Mouse (Mus musculus): ENCODE measurements around the gene Serpina1b.
"Not testable (repeated sequence)": the region's sequence is repeated elsewhere in the genome, so short reads cannot be mapped to it uniquely, and the experiment has no call there.

Gene Serpina1b

GRCm38 (mm10) chr12:103830273-103830672, at the start of gene Serpina1b:
Gene Serpina1b (minus strand): TSS chr12:103830373.
- not testable (repeated sequence) for DNase-seq (ENCODE audit: low spot score)

DNA sequence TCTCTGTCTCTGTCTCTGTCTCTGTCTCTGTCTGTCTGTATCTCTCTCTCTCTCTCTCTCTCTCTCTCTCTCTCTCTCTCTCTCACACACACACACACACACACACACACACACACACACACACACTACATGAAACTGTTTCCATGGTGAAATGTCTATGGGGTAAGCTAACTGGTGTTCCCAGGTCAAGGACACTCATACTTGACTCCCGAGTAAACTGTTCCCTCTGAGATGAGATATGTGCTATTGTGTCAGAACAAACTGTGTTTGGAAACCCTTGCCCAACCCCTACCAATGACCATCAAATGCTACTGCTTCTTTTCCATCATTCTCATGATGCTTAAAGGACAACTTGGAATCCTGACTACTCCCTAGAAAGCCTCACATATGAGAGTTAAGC, 36.7 kb upstream of the Serpina1b start:
- DNase-seq (ENCODE audit: low spot score) = not testable (repeated sequence)

GRCm38 (mm10) chr12:103863101-103863974, 33.2 kb upstream of the Serpina1b start, which contains the start of gene Serpina1a:
Gene Serpina1a (minus strand): TSS chr12:103863562.
- DNase-seq (ENCODE audit: low spot score) = not testable (repeated sequence)

GRCm38 (mm10) chr12:103860976-103861375, 30.8 kb upstream of the Serpina1b start:
- DNase-seq (ENCODE audit: low spot score) = no peak

GRCm38 (mm10) chr12:103860571-103860970, 30.4 kb upstream of the Serpina1b start:
- not testable (repeated sequence) for DNase-seq (ENCODE audit: low spot score)

DNA sequence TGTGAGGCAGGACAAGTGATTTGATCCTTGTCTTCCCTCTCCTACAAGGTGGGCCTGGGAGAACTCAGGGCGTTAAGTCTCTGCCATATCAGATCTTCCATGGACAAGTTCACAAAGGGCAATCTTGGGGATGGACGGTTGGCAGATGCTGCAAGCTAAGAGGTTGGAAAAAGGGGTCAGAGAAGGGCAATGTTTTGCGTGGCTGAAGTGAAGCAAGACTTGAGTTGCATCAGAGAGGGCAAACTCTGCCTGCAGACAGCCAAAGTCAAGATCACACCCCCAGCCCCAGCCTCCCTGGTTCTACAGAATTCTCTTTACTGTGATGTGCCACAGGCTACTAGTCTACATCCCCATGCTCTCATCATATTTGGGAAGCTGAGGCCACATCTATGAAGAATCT, 29.4 kb upstream of the Serpina1b start:
- not testable (repeated sequence) for DNase-seq (ENCODE audit: low spot score)

DNA sequence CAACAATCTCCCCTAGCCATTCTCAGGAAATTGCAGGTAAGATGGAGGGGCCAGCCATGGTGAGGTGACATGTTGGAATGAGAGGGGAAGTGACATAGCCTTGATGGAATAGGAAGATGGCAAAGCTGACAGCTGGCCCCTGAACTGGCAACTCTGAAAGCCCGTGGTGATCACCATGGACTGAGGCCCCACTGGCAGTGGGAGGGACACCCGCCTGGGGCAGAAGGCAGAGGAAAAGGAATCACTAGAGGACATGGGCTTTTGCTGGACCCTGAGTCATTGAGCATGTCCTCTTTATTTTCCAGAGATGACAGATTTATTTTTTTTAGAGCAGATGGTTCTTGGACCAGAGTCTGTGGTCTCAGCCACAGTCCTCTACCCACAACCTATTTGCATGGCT, 22.9 kb upstream of the Serpina1b start:
- DNase-seq (ENCODE audit: low spot score) = not testable (repeated sequence)

DNA sequence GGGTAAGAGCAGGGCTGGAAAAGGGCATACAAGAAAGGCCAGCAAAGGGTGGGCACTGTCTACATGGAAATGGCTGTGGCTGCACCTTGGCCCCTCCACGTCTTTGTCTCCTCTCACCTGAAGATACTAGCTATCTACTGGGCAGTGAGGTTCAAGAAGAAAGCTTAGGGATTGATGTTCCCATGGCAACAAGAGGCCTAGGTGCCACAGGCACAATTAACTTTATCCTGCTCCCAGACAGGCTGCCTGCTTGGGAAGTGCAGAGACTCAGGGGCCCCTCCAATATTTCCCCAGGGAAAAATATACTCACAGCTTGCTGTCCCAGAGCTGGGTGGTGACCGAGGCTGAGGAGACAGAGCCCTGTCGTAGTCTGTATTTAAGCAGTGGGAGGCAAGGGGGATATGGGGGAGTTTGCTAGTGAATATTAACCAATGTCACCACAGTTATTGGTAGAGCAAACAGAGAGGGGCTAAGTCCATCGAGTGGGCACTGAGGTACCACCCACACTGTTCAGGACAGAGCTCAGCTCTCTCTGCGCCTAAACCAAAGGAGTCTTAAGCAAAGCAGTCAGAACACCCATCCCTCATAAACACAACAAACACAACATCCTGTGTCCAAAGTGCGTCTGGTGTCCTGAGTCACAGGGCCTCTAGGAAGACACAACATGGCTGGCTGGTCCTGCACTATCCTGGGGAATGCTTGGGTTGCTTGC, 2.4 kb downstream of the Serpina1b start:
- DNase-seq (ENCODE audit: low spot score) = not testable (repeated sequence)

GRCm38 (mm10) chr12:103823826-103824225, 6.3 kb downstream of the Serpina1b start:
- not testable (repeated sequence) for DNase-seq (ENCODE audit: low spot score)

- not testable (repeated sequence) for DNase-seq (ENCODE audit: low spot score)
These were observed 56.8 kb downstream of the Serpina1b start, which contains the start of gene Serpina1d for GRCm38 (mm10) chr12:103773246-103773851. Gene Serpina1d (minus strand): TSS chr12:103773592.

DNA sequence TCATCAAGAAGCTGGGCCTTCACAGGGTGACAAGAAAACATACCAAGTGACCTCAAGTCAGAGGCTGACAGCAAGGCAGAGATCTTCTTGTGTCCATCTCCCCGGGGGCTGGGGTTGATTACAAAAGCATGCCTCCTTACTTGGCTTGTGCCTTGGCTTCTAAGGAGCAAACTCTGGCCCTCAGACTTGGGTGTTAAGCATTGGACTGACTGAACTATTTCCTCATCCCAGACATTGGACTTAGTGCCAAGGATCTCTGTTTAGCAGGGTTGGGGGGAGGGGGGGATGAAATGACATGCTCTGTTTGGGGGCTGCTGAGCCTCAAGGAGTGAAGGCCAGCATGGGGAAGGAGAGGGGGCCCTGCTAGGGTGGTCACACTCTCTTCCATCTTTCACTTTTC, 59.6 kb downstream of the Serpina1b start:
- DNase-seq (ENCODE audit: low spot score) = not testable (repeated sequence)

DNA sequence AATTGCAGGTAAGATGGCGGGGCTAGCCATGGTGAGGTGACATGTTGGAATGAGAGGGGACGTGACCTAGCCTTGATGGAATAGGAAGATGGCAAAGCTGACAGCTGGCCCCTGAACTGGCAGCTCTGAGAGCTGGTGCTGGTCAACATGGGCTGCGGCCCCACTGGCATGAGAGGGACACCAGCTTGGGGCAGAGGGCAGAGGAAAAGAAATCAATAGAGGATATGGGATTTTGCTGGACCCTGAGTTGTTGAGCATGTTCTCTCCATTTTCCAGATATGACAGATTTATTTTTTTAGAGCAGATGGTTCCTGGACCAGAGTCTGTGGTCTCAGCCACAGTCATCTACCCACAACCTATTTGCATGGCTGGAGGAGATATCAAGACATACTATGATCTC, 67.1 kb downstream of the Serpina1b start:
- not testable (repeated sequence) for DNase-seq (ENCODE audit: low spot score)

DNA sequence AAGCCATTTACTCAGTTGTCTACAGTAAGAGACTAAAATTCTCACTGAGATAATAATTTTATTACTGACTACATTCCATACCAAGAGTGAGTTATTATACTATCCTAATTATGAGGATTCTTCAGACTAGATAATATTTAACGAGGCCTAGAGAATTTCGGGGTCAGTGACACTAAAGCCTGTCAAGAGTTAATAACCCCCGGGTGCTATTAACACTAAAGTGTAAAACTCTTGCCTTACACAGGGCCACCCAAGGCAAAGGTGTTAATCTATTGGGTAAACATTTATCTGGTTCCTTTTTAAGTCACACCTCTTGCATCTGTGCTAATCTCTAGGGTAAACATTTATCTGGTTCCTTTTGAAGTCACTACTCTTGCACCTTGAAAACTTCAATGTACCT, 69.9 kb downstream of the Serpina1b start:
- DNase-seq (ENCODE audit: low spot score) = not testable (repeated sequence)

DNA sequence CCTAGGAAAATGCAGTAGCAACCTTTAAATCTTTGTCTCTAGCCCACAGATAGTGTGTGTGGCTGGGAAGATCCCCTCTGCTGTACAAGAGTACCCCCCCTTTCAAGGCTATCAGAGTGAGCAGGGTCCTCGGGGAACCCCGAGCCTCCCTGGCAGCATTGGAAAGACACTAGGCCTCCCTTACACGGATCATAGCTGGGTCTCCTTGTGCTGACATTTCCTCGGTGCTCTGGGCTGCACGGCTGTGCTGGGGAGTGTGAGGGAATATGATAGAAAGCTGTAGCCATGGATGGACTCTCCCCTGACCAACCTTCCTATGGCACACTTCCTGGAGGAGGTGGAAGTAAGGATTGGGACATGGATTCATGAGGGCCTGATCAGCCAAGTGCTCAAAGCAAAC, 84.2 kb downstream of the Serpina1b start:
- not testable (repeated sequence) for DNase-seq (ENCODE audit: low spot score)

- not testable (repeated sequence) for DNase-seq (ENCODE audit: low spot score)
These were observed 92.2 kb downstream of the Serpina1b start for GRCm38 (mm10) chr12:103737791-103738580.

- not testable (repeated sequence) for DNase-seq (ENCODE audit: low spot score)
These were observed 94.6 kb downstream of the Serpina1b start for GRCm38 (mm10) chr12:103735566-103735965.

GRCm38 (mm10) chr12:103735101-103735500, 95.1 kb downstream of the Serpina1b start:
- not testable (repeated sequence) for DNase-seq (ENCODE audit: low spot score)

DNA sequence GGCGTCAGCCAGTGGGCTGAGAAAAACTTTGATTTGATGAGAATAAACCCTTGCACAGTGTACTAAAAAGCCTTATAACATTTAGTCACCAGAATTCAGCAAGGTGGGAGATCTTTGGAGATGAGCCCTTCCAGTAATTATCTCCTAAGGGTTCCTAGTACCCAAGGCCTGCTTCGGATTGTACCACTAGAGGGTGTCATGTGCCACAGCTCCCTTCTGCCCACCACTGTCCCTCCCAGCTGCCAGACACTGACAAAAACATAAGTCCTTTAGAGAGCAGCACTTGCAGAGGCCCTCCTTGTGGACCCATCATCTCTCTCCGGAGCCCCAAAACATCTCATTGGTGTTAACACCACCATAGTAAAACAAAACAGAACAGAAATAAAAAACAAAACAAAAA, 118.6 kb downstream of the Serpina1b start:
- no peak for DNase-seq (ENCODE audit: low spot score)

GRCm38 (mm10) chr12:103710405-103710804, 119.8 kb downstream of the Serpina1b start:
- DNase-seq (ENCODE audit: low spot score) = no peak

- no peak for DNase-seq (ENCODE audit: low spot score)
These were observed 124.1 kb downstream of the Serpina1b start for GRCm38 (mm10) chr12:103706113-103706512.

- DNase-seq (ENCODE audit: low spot score) = no peak
These were observed 124.6 kb downstream of the Serpina1b start for GRCm38 (mm10) chr12:103705547-103705946.
